In genomic region chr19:18772888-18773488, GRCm38 (mm10) we compare ENCODE assay signal across 21 mouse cellular contexts. TPM values are rescaled to one million over a fixed set of nuclear protein-coding genes. Genes with fewer than 3 reads are reported as not detected.
"Had no signal": no experiment of that assay in that cellular context is flagged by ENCODE, and none has a peak within 500 bp of the region (broad histone marks: within the 10 kb centered on the region; RNA-seq: fewer than 3 reads in every experiment).

No protein-coding gene starts in this region.

- H3K4me2 ChIP-seq: limb, embryonic 13.5 days; liver, embryonic 11.5 days; lung, embryonic 15.5 days; midbrain, embryonic 12.5 days; midbrain, embryonic 15.5 days; neural tube, embryonic 12.5 days; neural tube, embryonic 15.5 days; stomach, embryonic 15.5 days had no signal

- H3K4me1 ChIP-seq: limb, embryonic 10.5 days; limb, embryonic 13.5 days; lung, embryonic 15.5 days; midbrain, embryonic 12.5 days; midbrain, embryonic 15.5 days; neural tube, embryonic 12.5 days; neural tube, embryonic 15.5 days; stomach, embryonic 15.5 days had no signal

- H3K4me3 ChIP-seq: limb, embryonic 10.5 days; limb, embryonic 13.5 days; lung, embryonic 15.5 days; midbrain, embryonic 12.5 days; midbrain, embryonic 15.5 days; neural tube, embryonic 12.5 days; neural tube, embryonic 15.5 days; stomach, embryonic 15.5 days had no signal

- H3K9me3 ChIP-seq: limb, embryonic 10.5 days; limb, embryonic 13.5 days; lung, embryonic 15.5 days; midbrain, embryonic 12.5 days; midbrain, embryonic 15.5 days; neural tube, embryonic 12.5 days; neural tube, embryonic 15.5 days; stomach, embryonic 15.5 days had no signal

- H3K27me3 ChIP-seq: limb, embryonic 13.5 days; lung, embryonic 15.5 days; midbrain, embryonic 12.5 days; midbrain, embryonic 15.5 days; neural tube, embryonic 12.5 days; neural tube, embryonic 15.5 days; stomach, embryonic 15.5 days had no signal

- H3K27ac ChIP-seq: limb, embryonic 10.5 days; limb, embryonic 13.5 days; liver, embryonic 14.5 days; lung, embryonic 15.5 days; midbrain, embryonic 12.5 days; midbrain, embryonic 15.5 days; neural tube, embryonic 12.5 days; neural tube, embryonic 15.5 days; stomach, embryonic 15.5 days had no signal

- DNase-seq: kidney, postnatal 14 days; layer of hippocampus, postnatal 36 days; liver, postnatal 0 days; lung, postnatal 14 days; lung, postnatal 4 days; right cerebral cortex, adult 18-20 months; right cerebral cortex, postnatal 14 days; right cerebral cortex, postnatal 4 days; spleen, adult 18-20 months; thymus, postnatal 25 days had no signal

- H3K36me3 ChIP-seq: limb, embryonic 10.5 days; limb, embryonic 13.5 days; lung, embryonic 15.5 days; midbrain, embryonic 12.5 days; midbrain, embryonic 15.5 days; neural tube, embryonic 12.5 days; neural tube, embryonic 15.5 days; stomach, embryonic 15.5 days had no signal

- H3K9ac ChIP-seq: limb, embryonic 13.5 days; liver, embryonic 14.5 days; liver, postnatal 0 days; lung, embryonic 15.5 days; midbrain, embryonic 12.5 days; midbrain, embryonic 15.5 days; neural tube, embryonic 12.5 days; neural tube, embryonic 15.5 days; stomach, embryonic 15.5 days had no signal

- ATAC-seq: liver, postnatal 0 days; midbrain, embryonic 15.5 days had no signal

RNA-seq across cellular contexts. Expression of gene Trpm6, which starts 23.2 kb away (rescaled TPM):
- total RNA-seq: megakaryocyte progenitor cell, adult 5-6 weeks had no signal
